Mouse (Mus musculus) ES-Bruce4 (cell line): ENCODE data around the gene Fkbp1b. TPM values are rescaled to one million over a fixed set of nuclear protein-coding genes. Genes with fewer than 3 reads are reported as not detected.

Experiments
- H3K27ac ChIP-seq: 2 replicates; pipeline ENCODE4 v1.5.1; 2012; ENCODE audit warnings: low read length, inconsistent platforms; ENCODE audit not compliant: insufficient read depth
- H3K27me3 ChIP-seq: 2 replicates; pipeline ENCODE4 v1.6.1; 2012; ENCODE audit warnings: mild to moderate bottlenecking, low read length, inconsistent platforms; ENCODE audit not compliant: control insufficient read depth, poor library complexity, insufficient read depth, severe bottlenecking
- H3K36me3 ChIP-seq: 2 replicates; pipeline ENCODE4 v1.6.1; 2012; ENCODE audit warnings: inconsistent platforms, mild to moderate bottlenecking, low read length, moderate library complexity; ENCODE audit not compliant: control insufficient read depth, poor library complexity, insufficient read depth, severe bottlenecking
- H3K4me1 ChIP-seq: one replicate; pipeline ENCODE4 v1.8.1; 2011; ENCODE audit warnings: low read length; ENCODE audit not compliant: control insufficient read depth, insufficient read depth
- H3K4me3 ChIP-seq: 2 replicates; pipeline ENCODE4 v1.5.1; 2011; ENCODE audit warnings: low read depth, mild to moderate bottlenecking, low read length
- H3K9ac ChIP-seq: 2 replicates; pipeline ENCODE4 v1.6.1; 2012; ENCODE audit warnings: low read depth, mild to moderate bottlenecking, inconsistent platforms; ENCODE audit not compliant: poor library complexity, severe bottlenecking
- H3K9me3 ChIP-seq: replicated peaks from 2 replicates; pipeline ENCODE4 v1.6.1; 2012; ENCODE audit warnings: mild to moderate bottlenecking, low read length, inconsistent platforms; ENCODE audit not compliant: control insufficient read depth, poor library complexity, insufficient read depth, severe bottlenecking
- CTCF ChIP-seq: IDR thresholded peaks from one replicate; pipeline ENCODE4 v1.8.1; 2011; ENCODE audit warnings: low read depth, low read length
- EP300 ChIP-seq: IDR thresholded peaks from 2 replicates; pipeline ENCODE4 v1.6.1; 2011; ENCODE audit warnings: low read depth, low read length; ENCODE audit not compliant: insufficient read depth
- POLR2A ChIP-seq: IDR thresholded peaks from one replicate; pipeline ENCODE4 v1.8.1; 2011; ENCODE audit warnings: low read length; ENCODE audit not compliant: insufficient read depth
- polyA plus RNA-seq: library from polyadenylated mRNA; stranded (reverse); fragments of >200 nt; gene quantifications from 2 replicates; pipeline ENCODE4 v1.2.4, GENCODE M21; 2011; ENCODE audit warnings: low read depth; ENCODE audit not compliant: missing spikeins, insufficient read depth, insufficient read length

The Fkbp1b gene
- polyA plus RNA-seq, 1 experiment, result 17.3 TPM

DNA sequence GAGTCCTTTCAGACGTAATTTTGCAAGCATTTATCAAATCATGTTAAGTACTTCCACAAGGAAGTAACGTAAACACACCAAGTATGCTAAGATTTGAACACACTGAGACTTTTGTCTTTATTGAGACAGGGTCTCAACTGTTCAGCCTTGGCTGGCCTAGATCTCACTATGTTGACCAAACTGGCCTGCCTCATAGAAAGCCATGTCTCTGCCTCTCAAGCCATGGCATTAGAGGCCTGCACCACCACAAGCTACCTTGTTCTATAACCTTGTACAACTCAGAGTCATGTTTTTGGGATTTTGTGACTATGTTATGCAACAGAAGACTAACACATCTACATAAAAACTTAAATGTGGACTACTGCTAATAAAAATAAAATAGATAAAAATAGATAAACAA lies 40.7 kb upstream of the Fkbp1b start:
- Histone ChIP-seq H3K36me3 (peaks cover 37% of the 10 kb centered on the region), H3K9me3 (no peaks in the 10 kb centered on the region), H3K27ac (no peak overlapping the region), H3K9ac (no peak overlapping the region), H3K4me3 (no peak overlapping the region), H3K4me1 (no peaks in the 10 kb centered on the region), H3K27me3 (no peaks in the 10 kb centered on the region)
- no peak for TF ChIP-seq EP300
- no peak for TF ChIP-seq POLR2A
- TF ChIP-seq CTCF, result no peak

DNA sequence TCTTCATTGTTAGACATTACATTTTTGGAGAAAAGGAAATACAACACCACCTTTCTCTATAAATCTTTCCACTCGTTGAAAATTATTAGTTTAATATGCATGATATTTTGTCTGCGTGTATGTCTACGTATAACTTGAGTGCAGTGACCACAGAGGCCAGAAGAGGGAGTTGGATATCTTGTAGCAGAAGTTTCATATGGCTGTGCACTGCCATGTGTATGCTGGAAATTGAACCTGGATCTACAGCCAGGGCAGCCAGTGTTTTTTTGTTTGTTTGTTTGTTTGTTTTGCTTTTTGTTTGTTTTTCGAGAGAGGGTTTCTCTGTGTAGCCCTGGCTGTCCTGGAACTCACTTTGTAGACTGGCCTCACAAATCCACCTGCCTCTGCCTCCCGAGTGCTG lies 37.7 kb upstream of the Fkbp1b start:
- H3K36me3 ChIP-seq, result peaks cover 21% of the 10 kb centered on the region
- TF ChIP-seq CTCF (no peak), EP300 (no peak), POLR2A (no peak)
- H3K9ac ChIP-seq, result no peak overlapping the region
- H3K9me3 ChIP-seq, result no peaks in the 10 kb centered on the region
- no peak overlapping the region for H3K27ac ChIP-seq
- no peaks in the 10 kb centered on the region for H3K4me1 ChIP-seq
- no peaks in the 10 kb centered on the region for H3K27me3 ChIP-seq
- no peak overlapping the region for H3K4me3 ChIP-seq

DNA sequence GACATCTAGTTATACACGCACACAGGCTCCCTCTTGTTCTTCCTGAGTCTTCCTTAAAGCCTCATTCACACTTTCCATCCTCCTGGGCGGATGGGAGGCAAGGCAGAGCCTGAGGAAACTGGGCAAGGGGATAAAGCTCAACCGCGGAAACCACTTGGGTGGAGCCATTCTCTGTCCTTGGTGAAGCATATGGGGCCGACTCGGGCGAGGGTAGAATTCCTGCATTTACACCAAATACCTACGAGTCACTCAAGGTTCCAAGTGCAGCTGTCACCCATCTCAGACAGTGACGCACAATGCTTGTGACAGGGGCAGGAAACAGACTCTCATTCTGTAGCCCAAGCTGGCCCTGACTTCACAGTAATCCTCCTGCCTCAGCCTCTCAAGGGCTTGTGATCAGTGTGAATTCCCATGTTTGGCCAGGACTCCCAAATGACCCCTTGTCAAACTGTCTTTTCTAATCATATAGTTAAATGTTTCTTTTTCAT lies 36.9 kb upstream of the Fkbp1b start:
- no peak for TF ChIP-seq CTCF
- Histone ChIP-seq H3K27me3 (no peaks in the 10 kb centered on the region), H3K9ac (no peak overlapping the region), H3K9me3 (no peaks in the 10 kb centered on the region), H3K36me3 (peaks cover 21% of the 10 kb centered on the region), H3K27ac (no peak overlapping the region), H3K4me1 (no peaks in the 10 kb centered on the region), H3K4me3 (no peak overlapping the region)

DNA sequence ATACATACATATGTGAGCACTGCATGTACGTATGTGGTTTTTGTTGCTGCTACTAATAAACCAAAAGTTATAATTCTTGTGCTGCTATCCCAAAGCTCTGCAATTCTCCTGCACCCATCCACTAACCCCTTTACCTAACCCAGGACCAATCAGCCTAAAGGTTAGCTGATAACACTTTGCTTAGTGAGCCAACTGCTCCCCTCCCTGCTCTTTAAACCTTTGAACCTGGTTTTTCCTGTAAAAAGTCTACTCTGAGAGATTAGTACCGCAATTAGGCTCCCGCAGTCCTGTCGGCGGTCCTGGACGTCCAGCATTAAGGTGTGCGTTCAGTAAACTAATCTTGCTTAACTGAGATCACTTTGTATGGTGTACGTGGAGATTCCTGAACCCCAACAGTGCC lies 34.2 kb upstream of the Fkbp1b start:
- TF ChIP-seq EP300 (no peak), POLR2A (no peak), CTCF (no peak)
- peaks cover 6% of the 10 kb centered on the region for H3K36me3 ChIP-seq

DNA sequence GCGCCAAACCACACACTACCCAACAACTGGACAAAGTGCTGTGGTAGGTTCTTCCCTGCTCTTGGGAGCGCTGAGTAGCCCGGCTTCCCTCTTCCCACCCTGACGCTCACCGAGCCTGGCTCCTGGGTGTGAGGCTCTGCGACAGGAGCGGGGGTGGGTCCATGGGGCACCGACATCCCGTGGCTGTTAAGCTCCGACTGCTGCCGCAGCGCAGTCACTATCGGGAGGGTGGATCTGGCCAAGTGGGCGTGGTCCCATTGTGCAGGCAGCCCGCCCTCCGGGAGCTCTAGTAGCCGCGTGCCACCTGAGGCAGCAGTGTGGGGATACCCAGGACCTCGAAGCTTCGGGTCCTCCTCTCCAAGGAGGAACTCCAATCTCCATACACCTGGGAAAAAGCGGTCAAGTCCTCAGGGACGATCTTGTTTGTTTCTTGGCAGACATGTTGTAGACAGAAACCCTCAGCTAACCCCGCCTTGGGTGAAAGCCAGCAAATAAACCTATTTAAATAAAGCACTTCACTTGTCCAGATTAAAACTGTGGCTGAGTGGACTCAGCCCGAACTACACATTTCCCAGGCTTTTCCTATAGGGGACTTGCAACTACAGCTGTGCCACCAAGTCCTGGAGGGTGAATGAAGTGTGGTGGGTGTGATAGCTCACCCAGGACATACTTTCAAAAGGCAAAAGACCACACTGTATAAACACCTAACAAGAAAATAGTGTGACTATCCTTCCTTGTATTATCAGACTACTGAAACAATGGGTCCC lies 33.0 kb upstream of the Fkbp1b start, which contains the start of gene Mfsd2b:
Gene Mfsd2b, minus strand, starts transcription at position 199 of the 767 bp plus-strand sequence.
- Histone ChIP-seq H3K4me3 (peak within 1 kb of the TSS; percentile 28), H3K27ac (no peak within 1 kb of the TSS), H3K27me3 (no peaks in the 10 kb centered on the region), H3K9me3 (no peaks in the 10 kb centered on the region), H3K9ac (no peak within 1 kb of the TSS), H3K4me1 (no peaks in the 10 kb centered on the region), H3K36me3 (no peaks in the 10 kb centered on the region)
- TF ChIP-seq POLR2A (no peak), EP300 (0 out of 2 replicates have a peak, but pooled peaks have one; percentile 9)

More for the DNA sequence above, 34.2 kb upstream of the Fkbp1b start:
- Histone ChIP-seq H3K9me3 (no peaks in the 10 kb centered on the region), H3K4me3 (no peak overlapping the region), H3K27me3 (no peaks in the 10 kb centered on the region), H3K9ac (no peak overlapping the region), H3K4me1 (no peaks in the 10 kb centered on the region), H3K27ac (no peak overlapping the region)

DNA sequence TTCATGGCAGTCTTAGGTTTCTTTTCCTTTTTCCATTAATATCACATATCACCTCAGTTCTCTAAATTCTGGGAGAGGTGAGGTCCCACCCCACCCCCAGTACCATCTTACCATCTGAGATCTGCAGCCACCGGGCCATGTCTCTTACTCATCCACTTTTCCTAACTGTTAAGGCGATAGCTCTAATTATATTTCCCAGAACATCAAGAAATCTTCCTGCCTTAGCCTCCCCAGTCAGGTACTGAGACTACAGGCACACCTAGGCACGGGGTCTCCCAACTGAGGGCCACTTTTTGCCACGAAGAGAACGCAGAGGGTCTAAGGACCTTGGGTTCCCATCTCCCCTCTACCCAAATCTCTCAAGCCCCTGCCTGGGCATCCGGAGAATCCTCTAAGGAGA lies 32.1 kb upstream of the Fkbp1b start:
- Histone ChIP-seq H3K36me3 (no peaks in the 10 kb centered on the region), H3K9me3 (no peaks in the 10 kb centered on the region), H3K27ac (no peak overlapping the region), H3K27me3 (no peaks in the 10 kb centered on the region), H3K4me1 (no peaks in the 10 kb centered on the region), H3K4me3 (no peak overlapping the region), H3K9ac (no peak overlapping the region)
- no peak for TF ChIP-seq CTCF
- no peak for TF ChIP-seq POLR2A
- no peak for TF ChIP-seq EP300
